Mouse (Mus musculus) E14TG2a.4 (cell line): ENCODE data around the gene Ptpn13.

Experiments
- CTCF ChIP-seq: conservative IDR thresholded peaks from 2 replicates; pipeline ENCODE4 v1.5.1; 2014; ENCODE audit warnings: low read length
- POU5F1 ChIP-seq: IDR thresholded peaks from 2 replicates; pipeline ENCODE4 v1.6.1; 2014; ENCODE audit warnings: low read length, borderline replicate concordance

GRCm38 (mm10) chr5:103598264-103598663, 173.3 kb downstream of the Ptpn13 start:
- TF ChIP-seq CTCF (no peak), POU5F1 (no peak)
